Mouse (Mus musculus) intestine, embryonic 15.5 days (tissue): ENCODE measurements around the gene Tbx10. TPM values are rescaled to one million over a fixed set of nuclear protein-coding genes. Genes with fewer than 3 reads are reported as not detected.
"Not testable (repeated sequence)": the region's sequence is repeated elsewhere in the genome, so short reads cannot be mapped to it uniquely, and the experiment has no call there.

Source experiments
- ATAC-seq: fragments of 200-750 bp; cut with Nextera tagmentation; 2 replicates; pipeline ENCODE4 v1.8.0; 2017; ENCODE audit warnings: moderate TSS enrichment, moderate library complexity
- H3K27ac ChIP-seq: fragments of 300-500 bp; sonication (generic); 2 replicates; pipeline ENCODE4 v1.5.1; 2015; ENCODE audit warnings: mild to moderate bottlenecking, inconsistent platforms
- H3K27me3 ChIP-seq: fragments of 300-500 bp; sonication (generic); replicated peaks from 2 replicates; pipeline ENCODE4 v1.6.1; 2015; ENCODE audit warnings: inconsistent platforms
- H3K36me3 ChIP-seq: fragments of 300-500 bp; sonication (generic); 2 replicates; pipeline ENCODE4 v1.6.1; 2015; ENCODE audit warnings: inconsistent platforms
- H3K4me1 ChIP-seq: fragments of 300-500 bp; sonication (generic); replicated peaks from 2 replicates; pipeline ENCODE4 v1.6.1; 2015; ENCODE audit warnings: inconsistent platforms
- H3K4me2 ChIP-seq: fragments of 300-500 bp; sonication (generic); replicated peaks from 2 replicates; pipeline ENCODE4 v1.6.1; 2015; ENCODE audit warnings: mild to moderate bottlenecking, inconsistent platforms
- H3K4me3 ChIP-seq: fragments of 300-500 bp; sonication (generic); replicated peaks from 2 replicates; pipeline ENCODE4 v1.5.1; 2015; ENCODE audit warnings: inconsistent platforms
- H3K9ac ChIP-seq: fragments of 300-500 bp; sonication (generic); 2 replicates; pipeline ENCODE4 v1.6.1; 2015; ENCODE audit warnings: inconsistent platforms
- H3K9me3 ChIP-seq: fragments of 300-500 bp; sonication (generic); 2 replicates; pipeline ENCODE4 v1.6.1; 2016; ENCODE audit warnings: inconsistent platforms
- WGBS: fragments of 180-500 bp; shearing (Covaris S2); methylation state at CpG from one replicate; pipeline ENCODE4 v1.1.7; 2015; 5-methylcytosine and 5-hydroxymethylcytosine counted together
- polyA plus RNA-seq: library from polyadenylated mRNA; unstranded; fragments of >200 nt; fragmentation: Nextera tagmentation; extraction: Ambion mirVana; gene quantifications from 2 replicates; pipeline ENCODE4 v1.2.1, GENCODE M21; 2015

Tbx10 gene
- 0.35 and 0.38 TPM in 2 replicates for polyA plus RNA-seq

DNA sequence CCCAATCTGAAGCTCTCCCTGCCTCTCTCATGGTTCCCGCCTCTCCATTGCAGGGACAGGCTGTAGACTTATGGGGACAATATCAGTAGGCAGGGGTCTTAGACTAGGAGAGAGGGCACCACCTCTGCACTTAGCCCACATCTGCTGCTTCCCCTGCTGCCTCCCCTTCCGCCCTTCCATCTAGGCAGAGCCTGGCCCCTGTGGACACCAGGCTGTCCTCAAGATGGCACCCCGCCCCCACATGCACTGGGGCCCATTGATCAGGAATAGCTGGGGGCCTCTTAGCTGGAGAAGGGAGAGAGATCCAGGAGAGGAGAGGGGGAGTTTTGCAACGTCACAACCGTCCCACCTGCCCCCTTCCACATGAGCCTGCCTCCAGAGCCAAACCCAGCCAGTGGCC, at the start of gene Tbx10:
Gene Tbx10, plus strand, starts transcription at position 337 of the 400 bp plus-strand sequence.
- Histone ChIP-seq H3K9me3 (no peaks in the 10 kb centered on the region), H3K36me3 (no peaks in the 10 kb centered on the region), H3K4me3 (no peak within 1 kb of the TSS), H3K9ac (no peak within 1 kb of the TSS), H3K4me1 (peaks cover 6% of the 10 kb centered on the region; the same call in 1 of the 2 replicates), H3K4me2 (0 out of 2 replicates have a peak within 1 kb of the TSS, but pooled peaks have one; percentile 6), H3K27ac (no peak within 1 kb of the TSS), H3K27me3 (no peaks in the 10 kb centered on the region)
- ATAC-seq, result no peak
- WGBS, result 67% methylated on average over 5 of the region's 5 CpGs

DNA sequence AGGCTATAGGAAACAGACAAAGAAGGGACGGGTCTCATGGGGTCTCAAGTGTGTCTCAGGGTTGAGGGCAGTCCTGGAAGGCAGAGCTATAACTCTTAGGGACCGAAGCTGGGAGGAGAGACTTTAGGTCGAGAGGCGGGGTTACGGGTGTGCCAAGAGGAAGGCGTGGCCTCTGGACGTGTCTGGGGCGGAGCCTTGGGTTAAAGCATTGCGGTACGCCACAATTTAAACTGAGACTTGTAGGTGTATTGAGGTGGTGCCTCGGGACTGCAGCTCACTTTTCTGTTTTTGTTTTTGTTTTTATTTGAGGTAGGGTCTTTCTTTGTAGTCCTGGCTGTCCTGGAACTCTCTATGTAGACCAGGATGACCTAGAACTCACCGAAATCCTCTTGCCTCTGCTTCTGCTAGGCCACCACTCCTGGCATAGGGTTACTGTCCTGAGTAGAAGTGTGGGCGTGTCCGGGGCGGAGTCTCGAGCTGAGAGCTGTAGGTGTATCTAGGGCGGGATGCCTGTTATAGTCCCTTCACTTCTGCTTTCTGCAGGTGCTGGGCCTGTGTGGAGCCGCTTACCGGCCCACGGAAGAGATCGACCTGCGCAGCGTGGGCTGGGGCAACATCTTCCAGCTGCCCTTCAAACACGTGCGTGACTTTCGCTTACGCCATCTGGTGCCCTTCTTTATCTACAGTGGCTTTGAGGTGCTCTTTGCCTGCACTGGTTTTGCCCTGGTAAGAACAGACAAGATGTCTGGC, 49.4 kb upstream of the Tbx10 start:
- 0 out of 2 replicates have a peak, but pooled peaks cover 8% of the 10 kb centered on the region for H3K4me1 ChIP-seq
- 0 out of 2 replicates have a peak overlapping the region, but pooled peaks have one; percentile 9 for H3K4me3 ChIP-seq
- H3K27ac ChIP-seq, result no peak overlapping the region
- no peaks in the 10 kb centered on the region for H3K27me3 ChIP-seq
- peak; percentile 85 for ATAC-seq
- WGBS, result 21% methylated on average over 27 of the region's 27 CpGs
- H3K9me3 ChIP-seq, result no peaks in the 10 kb centered on the region
- H3K4me2 ChIP-seq, result peak overlapping the region; percentile 44
- H3K36me3 ChIP-seq, result no peaks in the 10 kb centered on the region
- no peak overlapping the region for H3K9ac ChIP-seq

DNA sequence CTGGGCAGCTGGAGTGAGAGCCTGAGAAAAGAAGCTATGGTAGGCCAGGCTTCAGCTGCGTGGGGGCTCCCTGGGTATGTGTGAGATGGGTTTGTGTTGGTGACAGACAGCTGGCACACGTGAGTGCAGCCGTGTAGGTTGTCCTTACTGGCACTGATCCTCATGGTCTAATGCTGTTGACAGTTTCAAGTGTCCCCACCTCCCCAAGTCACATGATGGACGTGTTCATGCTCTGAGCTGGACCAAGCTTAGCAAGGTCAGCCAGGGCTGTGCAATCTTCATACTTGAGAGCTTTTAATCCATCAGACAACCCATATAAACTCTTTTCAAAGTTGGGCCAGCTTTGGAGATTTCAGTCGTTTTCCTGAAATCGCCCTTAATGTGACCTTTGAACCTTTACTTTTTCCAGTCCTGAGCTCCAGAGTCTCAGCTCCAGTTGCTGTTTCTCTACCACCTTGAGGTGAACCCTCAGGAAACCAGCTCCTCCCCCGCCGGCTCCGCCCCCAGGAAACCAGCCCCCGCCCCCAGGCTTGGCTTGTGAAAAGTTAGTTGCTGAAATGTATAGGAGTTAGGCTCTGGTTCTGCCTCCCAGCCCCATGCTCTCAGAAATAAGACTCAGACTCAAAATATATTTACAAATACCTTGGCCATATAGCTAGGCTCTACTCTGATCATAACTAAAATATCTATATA, 46.5 kb upstream of the Tbx10 start:
- Histone ChIP-seq H3K36me3 (no peaks in the 10 kb centered on the region), H3K9me3 (no peaks in the 10 kb centered on the region), H3K4me3 (no peak overlapping the region), H3K27ac (no peak overlapping the region), H3K27me3 (no peaks in the 10 kb centered on the region), H3K9ac (no peak overlapping the region), H3K4me1 (0 out of 2 replicates have a peak, but pooled peaks cover 8% of the 10 kb centered on the region), H3K4me2 (no peak overlapping the region)
- ATAC-seq, result peak; percentile 59
- WGBS, result 29% methylated on average over 10 of the region's 10 CpGs

DNA sequence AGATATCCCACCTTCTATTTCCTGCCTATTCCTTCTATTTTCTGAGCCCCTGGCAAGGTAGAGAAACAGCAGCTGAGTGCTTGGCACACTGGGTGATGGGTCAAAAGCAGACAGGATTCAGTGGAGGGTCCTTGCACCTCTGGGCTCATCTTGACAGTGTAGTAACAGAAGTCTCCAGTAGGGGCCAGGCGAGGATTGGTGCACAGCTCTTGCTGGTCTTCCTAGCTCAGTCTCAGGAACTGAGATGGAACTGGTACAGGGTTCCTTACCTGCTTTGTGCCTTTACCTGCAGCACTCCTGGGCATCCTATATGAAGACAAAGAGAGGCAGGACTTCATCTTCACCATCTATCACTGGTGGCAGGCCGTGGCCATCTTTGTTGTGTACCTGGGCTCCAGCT, 45.8 kb upstream of the Tbx10 start:
- H3K9ac ChIP-seq, result no peak overlapping the region
- no peak overlapping the region for H3K27ac ChIP-seq
- 0 out of 2 replicates have a peak, but pooled peaks cover 8% of the 10 kb centered on the region for H3K4me1 ChIP-seq
- 21% methylated on average over 2 of the region's 2 CpGs for WGBS
- no peaks in the 10 kb centered on the region for H3K9me3 ChIP-seq
- H3K4me3 ChIP-seq, result no peak overlapping the region
- no peaks in the 10 kb centered on the region for H3K36me3 ChIP-seq
- ATAC-seq, result peak; percentile 60
- no peaks in the 10 kb centered on the region for H3K27me3 ChIP-seq
- no peak overlapping the region for H3K4me2 ChIP-seq

DNA sequence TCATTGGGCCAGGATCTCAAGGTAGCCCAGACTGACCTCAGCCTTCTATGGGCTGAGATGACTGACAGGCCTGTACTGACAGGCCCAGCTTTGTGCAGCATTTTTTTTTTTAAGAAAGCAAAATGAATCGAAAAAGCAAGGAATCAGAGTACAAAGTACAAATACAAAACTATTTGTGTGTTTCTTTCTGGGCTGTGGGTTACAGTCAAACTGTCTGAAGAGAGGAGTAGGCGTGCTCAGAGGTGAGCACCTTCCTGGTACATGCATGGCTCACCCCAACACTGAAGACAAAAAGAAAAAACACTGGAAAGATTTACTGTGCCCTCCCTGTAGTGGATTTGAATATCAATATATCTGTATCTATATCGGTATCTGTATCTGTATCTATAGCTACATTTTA, 44.7 kb upstream of the Tbx10 start:
- Histone ChIP-seq H3K27ac (no peak overlapping the region), H3K9ac (no peak overlapping the region)
- ATAC-seq, result no peak

DNA sequence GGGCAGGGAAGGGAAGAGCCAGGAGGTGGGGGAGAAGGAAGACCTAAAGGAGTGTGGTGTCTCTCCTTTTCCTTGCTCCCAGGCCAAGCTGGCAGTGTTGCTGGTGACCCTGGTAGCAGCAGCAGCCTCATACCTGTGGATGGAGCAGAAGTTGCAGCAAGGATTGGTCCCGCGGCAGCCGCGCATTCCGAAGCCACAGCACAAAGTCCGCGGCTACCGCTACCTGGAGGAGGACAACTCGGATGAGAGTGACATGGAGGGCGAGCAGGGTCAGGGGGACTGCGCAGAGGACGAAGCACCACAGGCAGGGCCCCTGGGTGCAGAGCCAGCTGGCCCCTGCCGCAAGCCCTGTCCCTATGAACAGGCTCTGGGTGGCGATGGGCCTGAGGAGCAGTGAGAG, 44.0 kb upstream of the Tbx10 start:
- Histone ChIP-seq H3K36me3 (no peaks in the 10 kb centered on the region), H3K9ac (no peak overlapping the region), H3K4me1 (0 out of 2 replicates have a peak, but pooled peaks cover 3% of the 10 kb centered on the region), H3K4me3 (no peak overlapping the region), H3K4me2 (no peak overlapping the region), H3K9me3 (no peaks in the 10 kb centered on the region), H3K27ac (no peak overlapping the region), H3K27me3 (no peaks in the 10 kb centered on the region)
- WGBS, result 73% methylated on average over 14 of the region's 14 CpGs
- no peak for ATAC-seq

More for the DNA sequence above, 44.7 kb upstream of the Tbx10 start:
- Histone ChIP-seq H3K36me3 (no peaks in the 10 kb centered on the region), H3K27me3 (no peaks in the 10 kb centered on the region), H3K4me2 (no peak overlapping the region), H3K4me1 (0 out of 2 replicates have a peak, but pooled peaks cover 7% of the 10 kb centered on the region), H3K9me3 (no peaks in the 10 kb centered on the region), H3K4me3 (no peak overlapping the region)
- 86% methylated on average over 3 of the region's 3 CpGs for WGBS

DNA sequence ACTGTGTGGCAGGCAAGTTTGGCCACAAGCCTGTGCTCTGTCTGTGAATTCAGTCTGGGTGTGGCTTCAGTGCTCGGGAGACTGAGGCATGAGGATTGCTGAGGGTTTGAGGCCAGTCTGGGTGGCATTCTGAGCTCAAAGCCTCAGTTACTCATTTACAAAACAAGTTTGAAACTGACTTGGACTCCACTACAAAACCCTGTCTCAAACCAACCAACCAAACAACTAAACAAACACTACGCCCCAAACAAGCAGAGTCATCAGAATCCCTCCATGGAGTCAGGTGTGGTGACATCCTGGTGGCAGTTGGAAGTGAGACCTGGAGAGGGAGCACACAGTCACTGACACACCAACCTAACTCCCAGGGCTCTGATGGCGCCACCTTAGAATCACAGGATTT, 42.2 kb upstream of the Tbx10 start:
- no peak for ATAC-seq
- 80% methylated on average over 3 of the region's 3 CpGs for WGBS
- no peak overlapping the region for H3K9ac ChIP-seq

DNA sequence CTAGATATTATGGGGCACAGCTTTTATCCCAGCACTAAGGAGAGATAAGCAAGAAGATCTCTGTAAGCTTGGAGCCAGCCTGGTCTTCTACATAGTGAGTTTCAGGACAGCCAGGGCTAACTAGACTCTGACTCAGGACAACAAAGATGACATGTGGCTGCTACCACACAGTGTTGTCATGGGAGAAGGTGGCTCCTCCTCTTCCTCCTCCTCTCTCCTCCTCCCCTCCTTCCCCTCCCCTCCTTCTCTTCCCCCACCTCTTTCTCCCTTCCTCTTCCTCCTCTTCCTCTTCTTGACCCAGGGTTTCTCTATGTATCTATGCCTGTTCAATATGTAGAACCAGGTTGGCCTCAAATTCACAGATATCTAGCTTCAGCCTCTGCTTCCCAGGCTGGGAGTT, 41.1 kb upstream of the Tbx10 start:
- no peak overlapping the region for H3K4me2 ChIP-seq
- H3K9ac ChIP-seq, result no peak overlapping the region
- no peaks in the 10 kb centered on the region for H3K9me3 ChIP-seq
- H3K27ac ChIP-seq, result no peak overlapping the region
- H3K4me3 ChIP-seq, result no peak overlapping the region
- H3K27me3 ChIP-seq, result no peaks in the 10 kb centered on the region
- ATAC-seq, result no peak
- H3K4me1 ChIP-seq, result peaks cover 2% of the 10 kb centered on the region; the same call in 1 of the 2 replicates
- no peaks in the 10 kb centered on the region for H3K36me3 ChIP-seq

More for the DNA sequence above, 42.2 kb upstream of the Tbx10 start:
- Histone ChIP-seq H3K4me2 (no peak overlapping the region), H3K27me3 (no peaks in the 10 kb centered on the region), H3K36me3 (no peaks in the 10 kb centered on the region), H3K4me1 (0 out of 2 replicates have a peak, but pooled peaks cover 3% of the 10 kb centered on the region), H3K9me3 (no peaks in the 10 kb centered on the region), H3K27ac (no peak overlapping the region), H3K4me3 (no peak overlapping the region)

DNA sequence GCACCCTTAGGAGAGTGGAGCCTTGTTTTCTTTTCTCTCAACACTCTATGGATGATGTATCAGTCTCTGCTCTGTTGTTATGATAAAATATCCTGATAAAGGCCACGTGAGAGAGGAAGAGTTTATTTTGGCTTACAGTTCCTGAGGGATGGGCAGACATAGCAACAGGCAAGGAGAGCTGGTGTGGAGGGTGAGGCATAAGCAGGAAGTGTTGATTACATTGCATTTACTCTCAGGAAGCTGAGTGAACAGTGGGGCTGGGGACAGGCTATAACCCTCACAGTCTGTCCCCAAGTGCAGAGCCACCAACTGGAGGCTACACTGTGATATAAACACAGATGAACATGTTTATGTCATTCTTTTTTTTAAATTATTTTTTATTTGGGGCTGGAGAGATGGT, 40.5 kb upstream of the Tbx10 start:
- Histone ChIP-seq H3K4me1 (peaks cover 2% of the 10 kb centered on the region; the same call in 1 of the 2 replicates), H3K4me3 (no peak overlapping the region), H3K27me3 (no peaks in the 10 kb centered on the region), H3K4me2 (no peak overlapping the region), H3K27ac (no peak overlapping the region), H3K36me3 (no peaks in the 10 kb centered on the region), H3K9ac (no peak overlapping the region), H3K9me3 (no peaks in the 10 kb centered on the region)
- no peak for ATAC-seq
- WGBS, result 39% methylated on average over 1 of the region's 1 CpGs

DNA sequence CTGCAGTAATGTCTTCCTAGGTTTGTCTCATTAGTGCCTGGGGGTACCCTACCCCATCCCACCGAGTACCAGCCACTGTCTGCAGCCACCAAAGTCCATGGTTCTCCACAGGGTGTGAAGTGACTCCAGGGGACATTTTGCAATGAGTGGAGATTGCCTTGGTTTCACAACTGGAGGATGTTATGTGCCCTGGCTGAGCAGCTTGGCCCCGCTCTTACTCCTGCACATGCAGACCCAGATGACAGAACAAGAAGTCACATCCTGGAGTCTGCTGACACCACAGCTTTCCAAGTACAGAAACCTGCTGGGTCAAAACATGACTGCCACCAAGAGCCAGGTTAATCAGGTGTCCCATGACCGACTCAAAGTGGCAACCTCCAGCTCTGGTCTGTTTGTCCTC, 37.5 kb upstream of the Tbx10 start:
- Histone ChIP-seq H3K9ac (no peak overlapping the region), H3K4me3 (no peak overlapping the region), H3K4me2 (no peak overlapping the region), H3K4me1 (peaks cover 2% of the 10 kb centered on the region; the same call in 1 of the 2 replicates), H3K27ac (no peak overlapping the region), H3K9me3 (no peaks in the 10 kb centered on the region), H3K27me3 (no peaks in the 10 kb centered on the region), H3K36me3 (no peaks in the 10 kb centered on the region)
- WGBS, result 76% methylated on average over 3 of the region's 3 CpGs
- no peak for ATAC-seq

DNA sequence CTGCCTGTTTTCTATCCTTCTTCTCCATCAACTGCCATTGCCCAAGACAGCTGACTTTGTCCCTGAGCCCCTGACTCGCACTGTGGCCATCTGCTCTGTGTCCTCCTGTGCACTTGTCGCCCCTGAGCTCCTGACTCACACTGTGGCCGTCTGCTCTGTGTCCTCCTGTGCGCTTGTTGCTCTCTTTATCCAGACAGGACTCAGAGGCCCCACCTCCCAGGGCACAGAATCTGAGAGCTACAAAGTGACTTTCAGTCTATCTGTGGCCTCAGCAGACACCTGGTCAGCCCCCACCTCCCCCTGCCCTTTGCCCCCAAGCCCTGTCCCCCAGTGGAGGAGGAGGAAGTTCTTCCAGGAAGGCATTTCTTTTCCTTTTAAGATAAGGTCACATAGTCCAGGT, 36.7 kb upstream of the Tbx10 start:
- no peak overlapping the region for H3K9ac ChIP-seq
- peaks cover 2% of the 10 kb centered on the region; the same call in 1 of the 2 replicates for H3K4me1 ChIP-seq
- H3K4me3 ChIP-seq, result no peak overlapping the region
- 40% methylated on average over 4 of the region's 4 CpGs for WGBS
- peak; percentile 72 for ATAC-seq
- no peak overlapping the region for H3K27ac ChIP-seq
- no peaks in the 10 kb centered on the region for H3K27me3 ChIP-seq
- H3K36me3 ChIP-seq, result no peaks in the 10 kb centered on the region
- H3K9me3 ChIP-seq, result no peaks in the 10 kb centered on the region
- no peak overlapping the region for H3K4me2 ChIP-seq

DNA sequence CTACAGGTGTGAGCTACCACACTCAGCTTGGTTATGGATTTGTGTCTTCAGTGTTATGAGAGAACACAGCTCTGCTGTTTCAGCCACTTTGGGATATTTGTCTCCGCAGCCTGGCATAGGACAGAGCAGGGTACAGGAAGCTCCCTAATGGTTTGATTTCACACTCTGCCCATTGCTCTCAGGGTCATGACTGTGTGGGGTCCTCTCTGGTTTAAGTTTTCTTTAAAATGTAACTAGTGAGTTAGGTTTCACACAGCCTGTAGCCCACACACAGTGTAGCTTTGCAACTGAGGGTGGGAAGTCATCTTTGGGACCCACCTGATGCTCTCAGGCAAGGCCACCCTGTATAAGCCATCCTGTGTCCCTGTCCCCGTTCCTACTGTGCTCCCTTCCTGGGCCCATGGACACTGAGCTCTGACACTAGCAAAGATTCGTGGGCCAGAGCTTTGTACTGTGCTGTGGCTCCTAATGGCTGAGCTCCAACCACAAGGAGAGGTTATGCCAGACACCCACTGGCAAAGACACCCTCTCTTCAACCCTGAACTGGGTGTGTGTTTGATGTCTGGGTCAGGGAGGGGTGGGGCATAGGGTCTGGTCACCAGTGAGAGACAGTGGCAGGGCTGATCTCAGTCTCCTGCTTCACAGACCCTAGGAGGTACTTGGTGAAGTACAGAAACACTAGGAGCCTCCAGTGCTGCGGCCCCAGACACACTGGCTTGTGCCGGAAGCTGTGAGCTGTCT, 35.1 kb upstream of the Tbx10 start:
- H3K27me3 ChIP-seq, H3K4me2 ChIP-seq, H3K36me3 ChIP-seq, H3K9me3 ChIP-seq, H3K27ac ChIP-seq, H3K4me1 ChIP-seq, H3K4me3 ChIP-seq, H3K9ac ChIP-seq, ATAC-seq: not testable (repeated sequence)
- 77% methylated on average over 5 of the region's 5 CpGs for WGBS
